In genomic region chr1:168709017-168709681, GRCm38 (mm10) we compare ENCODE assay signal across 8 mouse cellular contexts.
DNase-seq lines count a peak whose midpoint lies in the region; ATAC-seq lines count a peak whose summit lies in the region.

No protein-coding gene starts in this region.

- peak overlapping the region; percentile 42 for H3K4me2 ChIP-seq in intestine, embryonic 14.5 days (ENCODE audit: low read length)
- H3K4me2 ChIP-seq in liver, embryonic 11.5 days: peak overlapping the region; percentile 37

- H3K27ac ChIP-seq in intestine, embryonic 14.5 days (ENCODE audit: low read depth): peak overlapping the region; percentile 92
- peak overlapping the region; percentile 43; the same call in 1 of the 2 replicates for H3K27ac ChIP-seq in liver, embryonic 11.5 days (ENCODE audit: low read depth, low read length)

- H3K9ac ChIP-seq in intestine, embryonic 14.5 days (ENCODE audit: low read length): peak overlapping the region; percentile 22; the same call in 1 of the 2 replicates
- H3K9ac ChIP-seq in liver, embryonic 11.5 days (ENCODE audit: low read depth, low read length): no peak overlapping the region

- 7% methylated on average over 21 of the region's 21 CpGs for WGBS in intestine, embryonic 14.5 days
- WGBS in liver, embryonic 11.5 days: 34% methylated on average over 21 of the region's 21 CpGs

- no peaks in the 10 kb centered on the region for H3K36me3 ChIP-seq in intestine, embryonic 14.5 days (ENCODE audit: control insufficient read depth, insufficient read depth, low read length)
- no peaks in the 10 kb centered on the region for H3K36me3 ChIP-seq in liver, embryonic 11.5 days (ENCODE audit: control insufficient read depth, insufficient read depth, low read length)

- no peaks in the 10 kb centered on the region for H3K27me3 ChIP-seq in intestine, embryonic 14.5 days (replicated peaks; ENCODE audit: control insufficient read depth, insufficient read depth, low read length)
- H3K27me3 ChIP-seq in liver, embryonic 11.5 days (replicated peaks; ENCODE audit: control insufficient read depth, insufficient read depth, low read length): no peaks in the 10 kb centered on the region

- peaks cover 12% of the 10 kb centered on the region for H3K4me1 ChIP-seq in intestine, embryonic 14.5 days (replicated peaks; ENCODE audit: control insufficient read depth, insufficient read depth, low read length)
- no peaks in the 10 kb centered on the region for H3K4me1 ChIP-seq in liver, embryonic 11.5 days (replicated peaks; ENCODE audit: control insufficient read depth, insufficient read depth, low read length)

- ATAC-seq in intestine, embryonic 14.5 days (replicated peaks; ENCODE audit: low FRiP score, low TSS enrichment, low read depth): peak; percentile 51
- ATAC-seq in liver, embryonic 11.5 days (replicated peaks; ENCODE audit: low FRiP score): no peak

- H3K9me3 ChIP-seq in intestine, embryonic 14.5 days (ENCODE audit: control insufficient read depth, low read length): no peaks in the 10 kb centered on the region
- H3K9me3 ChIP-seq in liver, embryonic 11.5 days (ENCODE audit: control insufficient read depth, low read length): no peaks in the 10 kb centered on the region

- peak overlapping the region; percentile 16 for H3K4me3 ChIP-seq in intestine, embryonic 14.5 days (ENCODE audit: low read depth, low read length)
- H3K4me3 ChIP-seq in liver, embryonic 11.5 days (ENCODE audit: low read depth, low read length): no peak overlapping the region

- peak; percentile 22 for DNase-seq in urinary bladder, adult 2 months (ENCODE audit: low spot score)
- no peak for DNase-seq in urinary bladder, postnatal 25 days (ENCODE audit: low spot score)
- DNase-seq in forelimb bud, embryonic 11.5 days (ENCODE audit: low read depth, low spot score): peak; percentile 57
- DNase-seq in intestine, embryonic 14.5 days (ENCODE audit: low spot score): peak; percentile 73
- DNase-seq in liver, embryonic 11.5 days (ENCODE audit: low spot score): no peak
- DNase-seq in right cerebral cortex, postnatal 25 days: peak; percentile 13
- DNase-seq in spleen, adult 12 weeks (ENCODE audit: low spot score): no peak
- no peak for DNase-seq in ovary, postnatal 14 days (ENCODE audit: low spot score)

Comparison
In these comparisons a context has a peak if more than half of its experiments do, and no peak if none do; other contexts are left out.
1. DNase-seq: peak in urinary bladder, adult 2 months (single experiment), forelimb bud, embryonic 11.5 days (single experiment), intestine, embryonic 14.5 days (single experiment) and right cerebral cortex, postnatal 25 days (single experiment); none in urinary bladder, postnatal 25 days (single experiment), liver, embryonic 11.5 days (single experiment), spleen, adult 12 weeks (single experiment) and ovary, postnatal 14 days (single experiment).